Mouse (Mus musculus): ENCODE data around the gene Abcc10. TPM values are rescaled to one million over a fixed set of nuclear protein-coding genes. Genes with fewer than 3 reads are reported as not detected.
A peak's percentile ranks its signal among the peaks of the same experiment; 100 is the strongest.

Gene Abcc10
- 7.6 and 8.3 TPM in 2 replicates for polyA plus RNA-seq (2016; fragmentation: Nextera tagmentation; extraction: Ambion mirVana)

DNA sequence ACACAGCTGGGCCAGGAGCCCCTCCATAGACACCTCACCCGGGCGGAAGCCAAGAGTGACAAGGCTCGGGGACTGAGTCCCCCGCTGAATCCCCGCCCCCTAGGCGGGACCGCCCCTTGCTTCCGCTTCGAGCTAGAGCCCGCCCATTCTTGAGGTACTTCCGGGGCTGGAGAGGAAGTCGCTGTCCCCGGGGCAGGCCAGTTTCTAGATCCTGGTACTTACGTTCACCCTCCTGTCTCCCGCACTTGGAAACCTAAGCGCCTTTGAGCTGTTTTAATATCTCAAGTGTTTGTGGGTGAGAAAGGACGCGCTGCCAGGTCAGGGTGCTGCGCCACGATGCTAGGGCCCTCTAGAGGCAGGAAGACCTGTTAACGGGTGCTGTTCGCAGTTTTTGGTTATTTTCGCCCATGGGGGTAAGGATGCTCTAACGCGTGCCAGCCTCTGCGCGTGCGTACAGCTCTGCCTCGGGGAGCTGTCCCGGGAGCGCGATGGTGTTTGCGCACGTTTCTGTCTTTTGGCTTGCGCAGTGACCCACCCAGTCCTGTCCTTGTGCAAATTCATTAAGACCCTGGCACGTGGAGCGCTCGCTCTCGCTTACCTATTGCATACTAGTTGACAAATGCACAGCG, at the start of gene Abcc10:
Gene Abcc10, minus strand, starts transcription at position 447 of the 629 bp plus-strand sequence.
- peak within 1 kb of the TSS; percentile 76 for H3K4me2 ChIP-seq (replicated peaks)
- peak; percentile 93 for ATAC-seq (ENCODE audit: insufficient number of reproducible peaks, insufficient read depth, low FRiP score, low TSS enrichment)
- WGBS, result under 1% methylated on average over 40 of the region's 40 CpGs

DNA sequence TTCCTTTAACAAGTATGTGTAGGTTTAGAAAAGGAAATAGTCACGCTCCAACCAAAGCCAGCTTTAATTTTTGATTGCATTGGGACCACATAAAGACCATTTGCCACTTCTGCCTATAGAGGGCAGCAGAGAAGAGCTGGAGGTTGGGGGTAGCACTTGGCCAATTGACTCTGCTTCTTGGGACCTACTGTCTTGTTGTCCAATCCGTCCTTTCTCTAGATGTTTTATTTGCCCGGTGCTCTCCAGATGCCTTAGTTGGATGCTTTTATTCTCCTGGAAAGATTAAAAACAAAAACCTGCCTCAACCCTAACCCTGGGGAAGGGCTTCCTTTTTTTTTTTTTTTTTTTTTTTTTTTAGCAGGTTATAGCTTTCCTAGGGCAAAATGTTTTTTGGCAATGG, 43.6 kb upstream of the Abcc10 start:
- no peaks in the 10 kb centered on the region for H3K36me3 ChIP-seq

More for the DNA sequence above, at the start of gene Abcc10:
- Histone ChIP-seq H3K27me3 (no peaks in the 10 kb centered on the region), H3K4me1 (no peaks in the 10 kb centered on the region), H3K27ac (peak within 1 kb of the TSS; percentile 95), H3K4me3 (peak within 1 kb of the TSS; percentile 79), H3K36me3 (peaks cover 10% of the 10 kb centered on the region; the same call in 1 of the 2 replicates), H3K9ac (peak within 1 kb of the TSS; percentile 82), H3K9me3 (no peaks in the 10 kb centered on the region)

DNA sequence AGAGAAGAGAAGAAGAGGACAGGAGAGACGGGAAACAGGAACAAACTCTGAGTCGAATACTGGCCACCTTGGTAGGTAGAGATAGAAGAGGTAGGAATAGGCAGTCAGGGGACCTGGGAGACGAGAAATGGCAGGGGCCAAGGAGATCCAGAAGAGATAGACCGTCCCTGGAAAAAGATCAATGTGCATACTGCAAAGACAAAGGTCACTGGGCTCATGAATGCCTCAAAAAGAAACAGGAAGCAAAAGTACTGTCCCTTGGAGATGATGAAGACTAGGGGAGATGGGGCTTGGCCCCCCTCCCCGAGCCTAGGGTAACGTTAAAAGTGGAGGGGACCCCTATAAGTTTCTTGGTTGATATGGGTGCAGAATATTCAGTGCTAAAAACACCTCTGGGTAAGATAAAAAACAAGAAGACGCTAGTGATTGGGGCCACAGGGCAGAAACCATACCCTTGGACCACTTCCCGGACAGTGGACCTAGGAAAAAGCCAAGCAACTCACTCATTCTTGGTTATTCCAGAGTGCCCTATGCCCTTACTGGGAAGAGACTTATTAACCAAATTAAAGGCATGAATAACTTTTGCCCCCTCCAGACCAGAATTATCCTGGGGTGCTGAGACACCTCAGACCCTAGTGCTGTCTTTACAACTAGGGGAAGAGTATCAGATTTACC, 23.0 kb upstream of the Abcc10 start:
- ATAC-seq (ENCODE audit: insufficient number of reproducible peaks, insufficient read depth, low FRiP score, low TSS enrichment), result no peak
- Histone ChIP-seq H3K4me2 (replicated peaks) (no peak overlapping the region), H3K9me3 (peaks cover 2% of the 10 kb centered on the region; the same call in 1 of the 2 replicates), H3K27me3 (no peaks in the 10 kb centered on the region), H3K27ac (no peak overlapping the region), H3K9ac (no peak overlapping the region), H3K4me3 (no peak overlapping the region), H3K36me3 (no peaks in the 10 kb centered on the region), H3K4me1 (no peaks in the 10 kb centered on the region)
- WGBS, result 82% methylated on average over 8 of the region's 8 CpGs

More for the DNA sequence above, 43.6 kb upstream of the Abcc10 start:
- no peaks in the 10 kb centered on the region for H3K9me3 ChIP-seq
- no peaks in the 10 kb centered on the region for H3K27me3 ChIP-seq
- no peaks in the 10 kb centered on the region for H3K4me1 ChIP-seq
- no peak overlapping the region for H3K4me2 ChIP-seq (replicated peaks)
- ATAC-seq (ENCODE audit: insufficient number of reproducible peaks, insufficient read depth, low FRiP score, low TSS enrichment), result no peak
- WGBS, result 69% methylated on average over 3 of the region's 3 CpGs
- H3K4me3 ChIP-seq, result no peak overlapping the region
- H3K9ac ChIP-seq, result no peak overlapping the region
- H3K27ac ChIP-seq, result no peak overlapping the region

DNA sequence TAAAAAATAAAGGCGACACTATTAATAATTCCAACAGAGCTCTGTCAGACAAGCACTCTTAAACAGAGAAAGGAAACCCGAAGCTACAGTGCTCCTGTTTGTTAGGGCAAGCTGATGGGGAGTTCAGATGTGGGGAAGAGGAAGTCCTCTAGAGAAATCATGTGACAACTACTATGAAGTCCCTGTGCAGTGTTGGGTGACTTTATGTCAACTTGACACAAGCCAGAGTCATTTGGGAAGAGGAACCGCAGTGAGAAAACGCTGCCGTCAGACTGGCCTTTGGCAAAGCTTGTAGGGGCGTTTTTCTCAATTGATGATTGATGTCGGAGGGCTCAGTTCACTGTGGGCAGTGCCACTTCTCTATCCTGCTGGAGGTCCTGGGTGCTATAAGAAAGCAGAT, 13.1 kb upstream of the Abcc10 start:
- no peak overlapping the region for H3K9ac ChIP-seq
- no peak overlapping the region for H3K27ac ChIP-seq
- peaks cover 5% of the 10 kb centered on the region; the same call in 1 of the 2 replicates for H3K9me3 ChIP-seq
- no peak overlapping the region for H3K4me3 ChIP-seq
- H3K4me1 ChIP-seq, result no peaks in the 10 kb centered on the region
- H3K27me3 ChIP-seq, result no peaks in the 10 kb centered on the region
- H3K4me2 ChIP-seq (replicated peaks), result no peak overlapping the region
- WGBS, result 67% methylated on average over 7 of the region's 7 CpGs
- ATAC-seq (ENCODE audit: insufficient number of reproducible peaks, insufficient read depth, low FRiP score, low TSS enrichment), result no peak
- H3K36me3 ChIP-seq, result no peaks in the 10 kb centered on the region

DNA sequence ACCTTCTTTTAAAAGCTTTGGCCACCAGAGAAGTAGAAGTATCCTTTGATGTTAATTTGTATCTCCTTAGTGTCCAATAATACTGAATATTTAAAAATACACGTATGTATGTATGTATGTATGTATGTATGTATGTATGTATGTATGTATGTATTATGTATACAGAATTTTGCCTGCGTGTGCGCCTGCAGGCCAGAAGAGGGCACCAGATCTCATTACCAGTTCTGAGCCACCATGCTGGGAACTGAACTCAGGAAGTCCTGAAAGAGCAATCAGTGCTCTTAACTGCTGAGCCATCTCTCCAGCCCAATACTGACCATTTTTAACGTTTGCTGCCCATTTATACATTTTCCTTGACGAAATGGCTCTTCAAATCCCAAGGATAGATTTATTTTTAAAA, 8.3 kb upstream of the Abcc10 start:
- no peaks in the 10 kb centered on the region for H3K9me3 ChIP-seq
- no peak overlapping the region for H3K4me2 ChIP-seq (replicated peaks)
- H3K27me3 ChIP-seq, result no peaks in the 10 kb centered on the region
- no peaks in the 10 kb centered on the region for H3K36me3 ChIP-seq
- H3K4me1 ChIP-seq, result no peaks in the 10 kb centered on the region
- no peak overlapping the region for H3K9ac ChIP-seq
- ATAC-seq (ENCODE audit: insufficient number of reproducible peaks, insufficient read depth, low FRiP score, low TSS enrichment), result no peak
- WGBS, result 26% methylated on average over 5 of the region's 5 CpGs
- no peak overlapping the region for H3K27ac ChIP-seq
- no peak overlapping the region for H3K4me3 ChIP-seq

DNA sequence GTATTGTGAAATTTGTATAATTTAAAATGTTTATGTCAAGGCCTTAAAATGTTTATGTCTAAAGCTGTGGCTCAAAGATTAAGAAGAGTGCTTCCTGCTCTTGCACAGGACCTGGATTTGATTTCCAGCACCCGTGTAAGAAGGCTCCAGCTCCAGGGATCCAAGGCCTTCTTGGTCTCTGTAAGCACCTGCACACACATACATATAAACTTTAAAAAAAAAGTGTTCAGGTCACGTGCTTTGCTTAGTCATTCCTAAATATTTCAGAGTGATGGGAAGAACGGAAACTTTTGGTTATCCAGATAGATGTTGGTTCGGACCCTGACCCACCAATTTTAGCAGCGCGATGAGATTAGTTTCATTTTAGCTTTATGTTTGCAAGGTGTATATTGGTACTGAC, 571 bp upstream of the Abcc10 start:
- H3K9me3 ChIP-seq, result no peaks in the 10 kb centered on the region
- 73% methylated on average over 6 of the region's 6 CpGs for WGBS
- no peak overlapping the region for H3K9ac ChIP-seq
- no peaks in the 10 kb centered on the region for H3K4me1 ChIP-seq
- H3K4me3 ChIP-seq, result no peak overlapping the region
- H3K36me3 ChIP-seq, result peaks cover 4% of the 10 kb centered on the region; the same call in 1 of the 2 replicates
- H3K27me3 ChIP-seq, result no peaks in the 10 kb centered on the region
- ATAC-seq (ENCODE audit: insufficient number of reproducible peaks, insufficient read depth, low FRiP score, low TSS enrichment), result no peak
- peak overlapping the region; percentile 76 for H3K4me2 ChIP-seq (replicated peaks)
- H3K27ac ChIP-seq, result no peak overlapping the region

DNA sequence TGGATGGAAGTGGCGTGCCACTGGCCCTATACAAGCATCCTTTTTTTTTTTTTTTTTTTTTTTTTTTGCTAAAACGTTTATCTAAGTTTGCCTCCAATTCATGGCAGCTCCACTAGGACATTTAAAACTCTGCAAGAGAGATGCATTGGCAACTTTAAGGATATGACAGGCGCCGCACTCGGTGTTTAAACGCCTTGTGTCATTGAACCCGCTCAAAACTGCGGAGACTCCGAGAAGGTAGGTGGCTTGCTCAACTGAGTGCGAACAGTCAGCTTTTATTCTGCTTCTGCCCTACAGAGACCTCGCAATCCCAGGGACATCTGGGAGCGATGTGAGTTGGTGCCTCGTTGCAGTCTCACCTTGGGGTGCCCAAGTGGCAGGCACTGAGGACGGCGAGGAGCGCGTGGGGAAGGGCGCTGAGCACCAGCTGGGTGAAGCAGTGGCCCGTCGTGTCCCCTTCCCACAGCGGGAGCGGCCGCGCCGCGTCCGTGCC, 693 bp downstream of the Abcc10 start:
- peak overlapping the region; percentile 95 for H3K27ac ChIP-seq
- H3K4me2 ChIP-seq (replicated peaks), result peak overlapping the region; percentile 76
- H3K4me3 ChIP-seq, result peak overlapping the region; percentile 79
- no peaks in the 10 kb centered on the region for H3K4me1 ChIP-seq
- 4% methylated on average over 27 of the region's 27 CpGs for WGBS
- H3K36me3 ChIP-seq, result peaks cover 12% of the 10 kb centered on the region; the same call in 1 of the 2 replicates
- no peak for ATAC-seq (ENCODE audit: insufficient number of reproducible peaks, insufficient read depth, low FRiP score, low TSS enrichment)
- no peaks in the 10 kb centered on the region for H3K9me3 ChIP-seq
- peak overlapping the region; percentile 82 for H3K9ac ChIP-seq
- H3K27me3 ChIP-seq, result no peaks in the 10 kb centered on the region

DNA sequence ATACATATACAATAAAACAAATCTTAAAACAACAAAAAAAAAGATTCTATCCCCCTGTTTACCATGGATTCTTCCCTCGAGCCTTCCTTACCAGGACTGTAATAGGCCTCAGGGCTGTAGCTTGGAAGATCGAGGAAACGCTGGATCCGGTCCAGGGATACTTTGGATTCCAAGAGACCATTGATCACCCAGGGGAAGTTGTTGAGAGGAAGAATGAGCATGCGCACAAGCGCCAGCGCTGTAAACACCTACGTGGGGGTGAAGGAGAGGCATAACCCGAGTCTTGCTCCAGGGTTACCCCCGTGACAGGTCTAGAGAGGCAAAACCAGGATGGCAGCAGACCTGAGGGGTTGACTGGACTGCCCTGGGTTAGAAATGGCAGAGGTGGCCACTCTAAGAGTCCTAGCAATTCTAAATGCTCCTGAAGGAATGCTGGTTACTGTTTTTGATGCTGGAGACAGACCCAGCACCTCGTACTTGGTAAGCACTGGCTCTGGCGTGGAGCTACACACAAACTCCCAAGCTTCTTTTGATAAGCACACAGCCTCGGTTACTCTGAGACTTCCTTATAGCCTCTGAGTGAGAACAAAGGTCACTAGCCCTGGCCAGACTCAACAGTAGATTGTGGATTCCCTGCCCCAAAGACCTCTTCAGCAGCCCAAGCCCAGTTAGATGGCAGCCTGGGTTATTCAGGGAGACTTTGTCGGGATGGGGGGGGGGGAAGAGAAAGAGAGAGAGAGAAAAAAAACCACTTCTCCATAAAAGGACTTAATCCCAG, 5.9 kb downstream of the Abcc10 start:
- WGBS, result 89% methylated on average over 14 of the region's 14 CpGs
- H3K4me1 ChIP-seq, result no peaks in the 10 kb centered on the region
- ATAC-seq (ENCODE audit: insufficient number of reproducible peaks, insufficient read depth, low FRiP score, low TSS enrichment), result no peak
- H3K9me3 ChIP-seq, result no peaks in the 10 kb centered on the region
- no peak overlapping the region for H3K4me3 ChIP-seq
- no peaks in the 10 kb centered on the region for H3K27me3 ChIP-seq
- H3K9ac ChIP-seq, result no peak overlapping the region
- H3K36me3 ChIP-seq, result peaks cover 20% of the 10 kb centered on the region
- no peak overlapping the region for H3K4me2 ChIP-seq (replicated peaks)
- H3K27ac ChIP-seq, result no peak overlapping the region

DNA sequence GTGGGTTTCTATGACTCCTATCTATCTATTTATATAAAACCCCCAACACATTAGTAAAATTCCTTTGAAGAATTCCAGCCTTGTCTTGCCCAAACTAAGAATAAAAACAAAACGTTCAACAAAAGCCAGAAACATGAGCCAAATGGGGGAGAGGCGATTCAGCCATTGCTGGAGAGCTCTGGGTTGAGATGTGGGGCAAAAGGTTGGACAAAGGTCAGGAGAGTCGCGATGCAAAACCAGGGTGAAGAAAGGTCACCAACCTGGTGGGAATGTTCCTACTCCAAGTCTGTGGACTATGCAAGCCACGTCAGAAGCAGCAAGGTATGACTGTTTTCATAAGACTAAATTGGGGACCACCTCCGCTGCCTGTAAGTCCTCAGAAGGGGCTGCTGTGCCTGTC, 7.7 kb downstream of the Abcc10 start:
- H3K27ac ChIP-seq, result no peak overlapping the region
- H3K36me3 ChIP-seq, result peaks cover 20% of the 10 kb centered on the region
- ATAC-seq (ENCODE audit: insufficient number of reproducible peaks, insufficient read depth, low FRiP score, low TSS enrichment), result no peak
- H3K9me3 ChIP-seq, result no peaks in the 10 kb centered on the region
- no peak overlapping the region for H3K4me2 ChIP-seq (replicated peaks)
- no peaks in the 10 kb centered on the region for H3K4me1 ChIP-seq
- WGBS, result 70% methylated on average over 6 of the region's 6 CpGs
- H3K27me3 ChIP-seq, result no peaks in the 10 kb centered on the region
- H3K4me3 ChIP-seq, result no peak overlapping the region
- H3K9ac ChIP-seq, result no peak overlapping the region

DNA sequence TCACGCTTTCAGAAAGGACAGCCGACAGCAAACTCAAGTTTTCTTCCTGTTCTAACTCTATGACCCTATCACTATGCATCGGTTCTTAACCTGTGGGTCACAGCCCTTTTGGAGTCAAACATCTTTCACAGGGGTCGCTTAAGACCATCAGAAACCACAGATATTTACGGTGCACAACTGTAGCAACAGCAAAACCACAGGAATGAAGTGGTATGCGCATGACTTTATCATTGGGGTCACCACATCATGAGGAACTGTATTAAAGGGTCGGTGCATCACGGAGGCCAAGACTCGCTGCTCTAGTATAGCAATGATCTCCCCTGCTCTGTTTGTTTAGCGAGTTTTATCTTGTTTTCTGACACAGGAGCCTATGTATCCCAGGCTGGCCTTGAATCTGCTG, 12.3 kb downstream of the Abcc10 start:
- WGBS, result 85% methylated on average over 10 of the region's 10 CpGs
- Histone ChIP-seq H3K4me1 (no peaks in the 10 kb centered on the region), H3K4me2 (replicated peaks) (no peak overlapping the region), H3K27ac (no peak overlapping the region), H3K9me3 (no peaks in the 10 kb centered on the region), H3K9ac (no peak overlapping the region), H3K36me3 (no peaks in the 10 kb centered on the region), H3K4me3 (no peak overlapping the region), H3K27me3 (no peaks in the 10 kb centered on the region)
- no peak for ATAC-seq (ENCODE audit: insufficient number of reproducible peaks, insufficient read depth, low FRiP score, low TSS enrichment)

DNA sequence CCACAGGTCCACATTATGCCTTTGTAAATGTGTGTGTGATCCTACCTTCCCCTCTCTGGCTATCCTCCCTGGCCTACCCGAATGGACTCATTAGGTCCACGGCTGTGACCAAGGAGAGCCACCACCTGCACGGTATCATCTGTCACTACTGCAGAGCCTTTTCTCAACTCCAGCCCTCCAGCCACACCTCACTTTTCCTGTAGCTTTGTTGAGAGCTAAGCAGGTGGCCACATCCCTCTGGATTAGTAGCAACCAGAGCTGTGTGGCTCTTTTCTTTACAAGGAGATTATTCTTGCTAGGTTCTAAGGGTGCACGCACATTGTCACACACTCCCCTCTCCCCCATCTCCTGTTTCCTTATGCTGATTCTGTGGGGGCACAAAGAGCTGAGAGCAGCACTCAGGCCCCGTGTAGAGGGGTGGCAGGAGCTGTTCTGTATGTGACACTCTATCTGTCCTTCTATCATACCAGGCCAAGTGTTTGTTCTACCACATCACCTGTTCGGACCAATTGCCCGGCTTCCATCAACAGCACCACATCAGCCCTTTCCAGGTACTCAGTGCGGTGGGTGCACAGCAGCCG, 14.9 kb downstream of the Abcc10 start:
- Histone ChIP-seq H3K27me3 (no peaks in the 10 kb centered on the region), H3K4me3 (no peak overlapping the region), H3K4me1 (no peaks in the 10 kb centered on the region), H3K27ac (no peak overlapping the region), H3K9ac (no peak overlapping the region), H3K36me3 (0 out of 2 replicates have a peak, but pooled peaks cover 4% of the 10 kb centered on the region), H3K9me3 (no peaks in the 10 kb centered on the region), H3K4me2 (replicated peaks) (no peak overlapping the region)
- ATAC-seq (ENCODE audit: insufficient number of reproducible peaks, insufficient read depth, low FRiP score, low TSS enrichment), result peak; percentile 47; the same call in 1 of the 2 replicates
- 79% methylated on average over 9 of the region's 9 CpGs for WGBS
